Mouse (Mus musculus): ENCODE measurements around the gene Luzp2. TPM values are rescaled to one million over a fixed set of nuclear protein-coding genes. Genes with fewer than 3 reads are reported as not detected.
"Not testable (repeated sequence)": the region's sequence is repeated elsewhere in the genome, so short reads cannot be mapped to it uniquely, and the experiment has no call there.

The Luzp2 gene
- polyA plus RNA-seq, 1 experiment from 2014 or later, result 48.7 TPM

- Histone ChIP-seq H3K9me3 (no peaks in the 10 kb centered on the region), H3K9ac (no peak overlapping the region), H3K36me3 (replicated peaks) (no peaks in the 10 kb centered on the region), H3K27me3 (replicated peaks) (no peaks in the 10 kb centered on the region), H3K4me2 (no peak overlapping the region), H3K27ac (no peak overlapping the region), H3K4me3 (no peak overlapping the region), H3K4me1 (no peaks in the 10 kb centered on the region)
- 50% methylated on average over 3 of the region's 3 CpGs for WGBS
- peak; percentile 66; the same call in 1 of the 2 replicates for ATAC-seq (replicated peaks)
Observed at GRCm38 (mm10) chr7:54893709-54894627, 58.7 kb downstream of the Luzp2 start.

- Histone ChIP-seq H3K4me2 (no peak overlapping the region), H3K9ac (no peak overlapping the region), H3K4me3 (no peak overlapping the region), H3K9me3 (no peaks in the 10 kb centered on the region), H3K36me3 (replicated peaks) (no peaks in the 10 kb centered on the region), H3K27me3 (replicated peaks) (no peaks in the 10 kb centered on the region), H3K4me1 (no peaks in the 10 kb centered on the region), H3K27ac (no peak overlapping the region)
- WGBS, result 76% methylated on average over 3 of the region's 3 CpGs
- no peak for ATAC-seq (replicated peaks)
Observed at GRCm38 (mm10) chr7:54898589-54898988, 63.3 kb downstream of the Luzp2 start.

- H3K4me1 ChIP-seq, result no peaks in the 10 kb centered on the region
- no peak overlapping the region for H3K27ac ChIP-seq
- H3K27me3 ChIP-seq (replicated peaks), result no peaks in the 10 kb centered on the region
- 59% methylated on average over 7 of the region's 7 CpGs for WGBS
- H3K4me2 ChIP-seq, result no peak overlapping the region
- no peak overlapping the region for H3K9ac ChIP-seq
- no peak overlapping the region for H3K4me3 ChIP-seq
- no peaks in the 10 kb centered on the region for H3K9me3 ChIP-seq
- H3K36me3 ChIP-seq (replicated peaks), result no peaks in the 10 kb centered on the region
- no peak; the same call in 1 of the 2 replicates for ATAC-seq (replicated peaks)
Observed at GRCm38 (mm10) chr7:54909958-54910357, 74.7 kb downstream of the Luzp2 start.

- no peaks in the 10 kb centered on the region for H3K36me3 ChIP-seq (replicated peaks)
- H3K4me1 ChIP-seq, result no peaks in the 10 kb centered on the region
- H3K9ac ChIP-seq, result no peak overlapping the region
- no peaks in the 10 kb centered on the region for H3K27me3 ChIP-seq (replicated peaks)
- WGBS, result 23% methylated on average over 1 of the region's 1 CpGs
- H3K4me2 ChIP-seq, result no peak overlapping the region
- H3K4me3 ChIP-seq, result no peak overlapping the region
- no peak for ATAC-seq (replicated peaks)
- no peak overlapping the region for H3K27ac ChIP-seq
- no peaks in the 10 kb centered on the region for H3K9me3 ChIP-seq
Observed at GRCm38 (mm10) chr7:54914030-54914429, 78.7 kb downstream of the Luzp2 start.

- no peak for ATAC-seq (replicated peaks)
- Histone ChIP-seq H3K4me3 (no peak overlapping the region), H3K9ac (no peak overlapping the region), H3K27ac (no peak overlapping the region), H3K4me2 (no peak overlapping the region), H3K4me1 (no peaks in the 10 kb centered on the region), H3K36me3 (replicated peaks) (no peaks in the 10 kb centered on the region), H3K9me3 (no peaks in the 10 kb centered on the region), H3K27me3 (replicated peaks) (no peaks in the 10 kb centered on the region)
- 79% methylated on average over 3 of the region's 3 CpGs for WGBS
Observed at GRCm38 (mm10) chr7:54921991-54922390, 86.7 kb downstream of the Luzp2 start.

GRCm38 (mm10) chr7:54956759-54957158 lies 121.5 kb downstream of the Luzp2 start:
- H3K4me1 ChIP-seq, result no peaks in the 10 kb centered on the region
- no peaks in the 10 kb centered on the region for H3K36me3 ChIP-seq (replicated peaks)
- H3K4me3 ChIP-seq, result no peak overlapping the region
- ATAC-seq (replicated peaks), result no peak
- no peak overlapping the region for H3K27ac ChIP-seq
- no peak overlapping the region for H3K4me2 ChIP-seq
- no peaks in the 10 kb centered on the region for H3K9me3 ChIP-seq
- WGBS, result 73% methylated on average over 2 of the region's 2 CpGs
- H3K27me3 ChIP-seq (replicated peaks), result no peaks in the 10 kb centered on the region
- no peak overlapping the region for H3K9ac ChIP-seq

- no peak overlapping the region for H3K9ac ChIP-seq
- H3K4me3 ChIP-seq, result no peak overlapping the region
- no peaks in the 10 kb centered on the region for H3K27me3 ChIP-seq (replicated peaks)
- WGBS, result 57% methylated on average over 4 of the region's 4 CpGs
- no peaks in the 10 kb centered on the region for H3K9me3 ChIP-seq
- 0 out of 2 replicates have a peak overlapping the region, but pooled peaks have one; percentile 20 for H3K27ac ChIP-seq
- ATAC-seq (replicated peaks), result no peak
- no peak overlapping the region for H3K4me2 ChIP-seq
- no peaks in the 10 kb centered on the region for H3K4me1 ChIP-seq
- no peaks in the 10 kb centered on the region for H3K36me3 ChIP-seq (replicated peaks)
Observed at GRCm38 (mm10) chr7:54962678-54963077, 127.4 kb downstream of the Luzp2 start.

GRCm38 (mm10) chr7:54977372-54977771 lies 142.1 kb downstream of the Luzp2 start:
- Histone ChIP-seq H3K36me3 (replicated peaks) (no peaks in the 10 kb centered on the region), H3K4me2 (no peak overlapping the region), H3K27ac (no peak overlapping the region), H3K9ac (no peak overlapping the region), H3K9me3 (no peaks in the 10 kb centered on the region), H3K4me3 (no peak overlapping the region), H3K27me3 (replicated peaks) (no peaks in the 10 kb centered on the region), H3K4me1 (no peaks in the 10 kb centered on the region; the same call in 1 of the 2 replicates)
- ATAC-seq (replicated peaks), result no peak

GRCm38 (mm10) chr7:54980585-54980984 lies 145.3 kb downstream of the Luzp2 start:
- Histone ChIP-seq H3K4me1 (no peaks in the 10 kb centered on the region; the same call in 1 of the 2 replicates), H3K27ac (no peak overlapping the region), H3K9ac (no peak overlapping the region), H3K4me2 (no peak overlapping the region), H3K4me3 (no peak overlapping the region), H3K27me3 (replicated peaks) (no peaks in the 10 kb centered on the region), H3K9me3 (no peaks in the 10 kb centered on the region), H3K36me3 (replicated peaks) (no peaks in the 10 kb centered on the region)
- WGBS, result 51% methylated on average over 4 of the region's 4 CpGs
- ATAC-seq (replicated peaks), result no peak

GRCm38 (mm10) chr7:55000397-55000796 lies 165.1 kb downstream of the Luzp2 start:
- WGBS, result 46% methylated on average over 2 of the region's 2 CpGs
- H3K36me3 ChIP-seq (replicated peaks), result no peaks in the 10 kb centered on the region
- H3K4me2 ChIP-seq, result no peak overlapping the region
- no peak overlapping the region for H3K9ac ChIP-seq
- H3K4me3 ChIP-seq, result no peak overlapping the region
- H3K4me1 ChIP-seq, result no peaks in the 10 kb centered on the region
- H3K27ac ChIP-seq, result no peak overlapping the region
- no peaks in the 10 kb centered on the region for H3K27me3 ChIP-seq (replicated peaks)
- H3K9me3 ChIP-seq, result no peaks in the 10 kb centered on the region
- no peak for ATAC-seq (replicated peaks)

GRCm38 (mm10) chr7:55009173-55009771 lies 174.0 kb downstream of the Luzp2 start:
- Histone ChIP-seq H3K27me3 (replicated peaks) (no peaks in the 10 kb centered on the region), H3K9me3 (no peaks in the 10 kb centered on the region), H3K27ac (peak overlapping the region; percentile 25; the same call in 1 of the 2 replicates), H3K4me2 (no peak overlapping the region), H3K4me1 (peaks cover 9% of the 10 kb centered on the region), H3K36me3 (replicated peaks) (no peaks in the 10 kb centered on the region), H3K9ac (no peak overlapping the region), H3K4me3 (no peak overlapping the region)
- WGBS, result 27% methylated on average over 4 of the region's 4 CpGs
- peak; percentile 95 for ATAC-seq (replicated peaks)

- H3K4me1 ChIP-seq; ATAC-seq (replicated peaks); H3K4me2 ChIP-seq; H3K9ac ChIP-seq; H3K9me3 ChIP-seq; H3K27me3 ChIP-seq (replicated peaks); H3K36me3 ChIP-seq (replicated peaks); H3K4me3 ChIP-seq; H3K27ac ChIP-seq: not testable (repeated sequence)
- WGBS, result 96% methylated on average over 1 of the region's 2 CpGs
Observed at GRCm38 (mm10) chr7:55133850-55134249, 298.6 kb downstream of the Luzp2 start.
